Mouse (Mus musculus) ZHBTc4 (cell line): ENCODE results near the gene Nt5c1a.

Experiments used
- DNase-seq: peaks from one replicate; pipeline ENCODE4 v3.0.0-alpha.2; 2011; ENCODE audit warnings: low read depth, low spot score

Nt5c1a gene

DNA sequence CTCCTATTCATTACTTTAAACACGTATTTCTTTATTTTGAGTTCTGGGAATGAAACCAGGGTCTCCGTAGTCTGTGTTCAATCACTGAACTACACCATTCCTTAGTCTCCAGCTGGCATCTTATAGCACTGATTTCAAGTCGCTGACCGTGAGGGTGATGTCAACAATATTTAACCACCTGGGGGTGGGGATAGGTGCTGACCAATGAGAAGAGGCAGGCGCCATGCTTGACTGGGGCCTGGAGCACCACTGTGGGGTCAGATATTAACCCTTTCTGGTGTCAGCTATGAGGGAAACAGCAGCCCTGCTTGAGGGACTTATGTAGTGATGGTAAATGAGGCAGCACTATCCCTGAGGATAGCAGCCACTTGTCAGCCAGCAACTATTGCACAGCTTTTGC, 10.1 kb downstream of the Nt5c1a start:
- DNase-seq: no peak

DNA sequence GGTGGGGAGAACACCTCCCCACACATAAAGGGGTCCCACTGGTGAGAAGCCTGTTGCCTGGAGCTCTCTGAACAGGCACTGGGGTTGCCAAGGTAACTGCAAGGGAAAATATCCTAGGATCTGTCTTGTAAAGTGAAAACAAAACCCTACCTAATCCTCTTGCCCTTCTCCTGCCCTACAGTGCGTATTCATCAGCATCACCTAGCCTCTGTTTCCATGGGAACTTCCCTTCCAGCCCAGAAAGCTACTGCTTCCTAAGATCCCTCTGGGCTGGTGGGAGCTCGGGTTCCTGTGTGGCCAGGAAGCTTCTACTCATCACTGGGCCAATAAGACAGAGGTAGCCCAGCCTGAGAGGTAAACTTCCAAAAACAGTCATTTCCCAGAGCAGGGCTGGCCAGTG, 11.0 kb downstream of the Nt5c1a start:
- DNase-seq: no peak

DNA sequence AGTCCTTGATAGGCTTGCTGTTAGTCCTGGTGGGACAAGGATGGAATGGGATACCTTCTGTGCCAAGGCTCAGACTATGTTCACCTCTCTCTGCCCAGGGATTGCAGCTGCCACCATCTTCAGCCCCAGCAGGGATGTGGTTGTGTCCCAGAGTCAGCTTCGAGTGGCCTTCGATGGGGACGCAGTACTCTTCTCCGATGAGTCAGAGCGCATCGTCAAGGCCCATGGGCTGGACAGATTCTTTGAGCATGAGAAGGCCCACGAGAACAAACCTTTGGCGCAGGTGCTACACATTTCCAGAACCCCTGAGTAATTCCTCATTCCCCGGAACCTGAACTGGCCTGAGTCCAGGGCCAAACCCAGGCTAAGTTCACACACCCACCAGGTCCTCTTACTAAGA, 12.7 kb downstream of the Nt5c1a start:
- DNase-seq: no peak

DNA sequence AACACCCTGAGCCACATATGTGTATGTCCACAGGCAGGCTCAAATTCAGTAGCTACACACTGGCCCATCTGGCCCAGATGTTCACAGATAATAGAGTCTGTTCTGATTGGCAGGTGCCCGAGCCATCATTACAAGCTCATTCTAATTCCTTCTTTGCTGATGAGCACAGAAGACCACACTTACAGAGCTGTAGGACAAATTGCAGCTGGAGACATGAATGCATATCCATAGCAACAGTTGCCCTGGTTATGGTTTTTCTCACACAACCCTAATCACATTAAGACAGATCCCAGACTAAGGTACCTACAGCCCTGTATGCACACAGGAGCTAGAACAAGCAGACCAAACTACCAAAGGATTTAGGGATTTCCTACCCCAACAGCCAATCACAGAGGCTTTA, 14.1 kb downstream of the Nt5c1a start:
- DNase-seq: no peak

DNA sequence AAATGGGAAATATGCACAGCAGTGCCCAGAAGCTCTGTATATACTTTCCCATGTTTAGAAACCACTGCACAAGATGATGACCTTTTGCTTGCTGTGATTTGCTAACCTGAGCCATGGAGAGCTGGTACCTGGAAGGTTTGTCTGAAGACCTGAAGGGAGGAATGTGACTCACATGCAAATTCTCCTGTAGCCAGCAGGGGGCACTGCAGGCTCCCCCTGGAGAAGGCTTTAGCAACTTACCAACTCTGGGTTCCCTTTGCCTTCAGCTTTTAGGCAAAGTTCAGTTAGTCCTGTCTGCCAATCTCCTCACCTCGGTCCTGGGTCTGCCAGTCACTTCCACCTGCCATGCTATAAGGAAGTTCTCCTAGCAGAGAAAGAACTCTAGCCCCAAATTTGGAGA, 15.5 kb downstream of the Nt5c1a start:
- DNase-seq: peak; percentile 76

DNA sequence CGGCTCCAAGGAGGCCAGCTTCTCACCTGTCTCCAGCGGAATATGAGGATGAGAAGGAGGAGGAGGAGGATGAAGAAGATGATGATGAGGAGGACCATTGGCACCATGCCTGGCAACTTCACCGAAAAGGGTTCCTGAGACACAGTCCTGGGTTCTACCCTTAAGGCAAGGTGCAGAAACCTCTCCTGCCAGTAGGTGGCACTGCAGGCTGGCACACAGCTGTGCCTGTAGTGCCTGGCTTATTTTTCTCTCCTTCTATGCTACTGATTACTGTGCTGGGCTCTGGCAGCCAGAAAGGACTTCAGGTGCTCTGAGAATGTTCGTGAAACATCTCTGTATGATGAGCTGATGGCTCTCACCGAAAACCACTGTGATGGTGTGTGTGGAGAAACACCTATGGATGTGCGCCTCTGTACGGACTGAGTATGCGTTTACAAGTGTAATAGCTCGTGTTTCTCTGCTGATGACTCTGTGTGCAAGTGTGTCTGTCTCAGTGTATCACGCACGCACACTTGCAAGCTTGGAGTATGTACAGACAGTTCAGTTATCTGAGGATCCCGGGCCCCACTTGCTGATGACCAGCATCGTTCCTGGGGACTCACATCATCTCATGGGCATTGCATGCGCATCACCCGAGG, 18.5 kb downstream of the Nt5c1a start:
- DNase-seq: peak; percentile 77

GRCm38 (mm10) chr4:123220637-123221036, 19.3 kb downstream of the Nt5c1a start:
- DNase-seq: no peak

GRCm38 (mm10) chr4:123223309-123223708, 22.0 kb downstream of the Nt5c1a start:
- DNase-seq: peak; percentile 67

GRCm38 (mm10) chr4:123225718-123226403, 24.6 kb downstream of the Nt5c1a start:
- no peak for DNase-seq

- no peak for DNase-seq
These were observed 26.4 kb downstream of the Nt5c1a start for GRCm38 (mm10) chr4:123227707-123228106.

DNA sequence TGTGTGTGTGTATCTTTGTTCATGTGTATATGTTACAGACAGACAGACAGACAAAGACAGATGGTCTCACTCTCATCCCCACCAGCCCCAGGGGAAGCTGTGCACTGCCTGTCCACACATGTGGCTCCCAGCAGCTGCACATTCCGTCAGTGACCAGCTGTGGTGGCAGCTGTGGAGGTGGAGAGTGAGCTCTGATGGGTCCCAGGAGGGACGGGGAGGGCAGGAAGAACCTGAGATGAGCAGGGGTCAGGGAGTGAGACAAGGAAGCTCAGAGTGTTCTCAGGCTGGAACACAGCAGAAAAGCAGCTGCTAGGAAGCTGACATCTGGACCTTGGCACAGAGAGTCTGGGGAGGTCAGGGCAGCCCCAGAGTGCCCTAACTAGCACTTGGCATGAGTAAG, 27.0 kb downstream of the Nt5c1a start:
- no peak for DNase-seq

- DNase-seq: no peak
These were observed 27.9 kb downstream of the Nt5c1a start for GRCm38 (mm10) chr4:123229166-123229565.

DNA sequence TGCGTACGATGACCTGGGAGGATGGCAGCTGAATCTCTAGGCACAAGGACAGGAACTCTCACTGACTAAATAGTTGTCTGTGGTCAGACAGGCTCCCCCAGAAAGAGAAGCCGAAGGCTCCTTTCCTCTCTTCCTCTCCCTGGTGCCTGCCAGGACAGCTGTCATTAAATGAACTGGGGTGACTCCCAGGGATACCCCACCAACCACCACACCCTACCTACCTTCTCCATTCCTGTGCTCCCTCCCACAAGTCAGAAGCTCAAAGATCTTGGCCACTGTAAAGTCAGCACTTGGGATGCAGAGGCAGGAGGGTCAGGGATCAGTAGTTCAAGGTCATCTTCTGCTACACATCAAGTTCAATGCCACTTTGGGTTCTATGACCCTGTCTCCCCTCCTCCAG, 31.5 kb downstream of the Nt5c1a start:
- no peak for DNase-seq

GRCm38 (mm10) chr4:123233492-123234084, 32.3 kb downstream of the Nt5c1a start, which contains the start of gene Heyl:
TSS of gene Heyl (plus strand) at chr4:123233556.
- peak; percentile 45 for DNase-seq

DNA sequence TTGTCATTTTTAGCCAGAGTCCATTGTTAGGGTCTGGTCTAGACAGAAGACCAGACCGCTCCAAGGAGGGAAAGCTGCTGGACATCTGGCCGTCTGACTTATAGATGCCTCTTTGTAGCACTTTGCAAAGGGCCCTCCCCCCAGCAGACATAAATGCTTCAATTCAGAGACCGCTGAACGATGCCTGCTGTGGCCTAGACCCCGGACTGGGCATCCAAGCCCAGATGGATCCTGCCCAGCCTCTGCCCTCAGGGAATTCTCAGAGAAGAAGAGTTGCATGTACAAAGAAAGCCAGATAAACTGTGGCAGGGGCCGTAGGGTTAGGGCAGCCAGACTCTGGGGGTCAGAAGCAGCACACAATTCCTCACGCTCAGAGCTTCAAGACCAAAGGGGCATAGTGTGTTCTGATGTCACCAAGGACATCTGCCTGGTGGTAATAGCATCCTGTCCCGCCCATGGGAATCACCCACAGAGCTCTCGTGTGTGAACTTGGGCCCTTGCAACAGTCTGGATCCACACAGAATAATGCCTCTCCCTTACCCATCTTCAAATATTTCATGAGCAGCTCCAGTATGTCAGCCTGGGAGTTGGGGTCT, 34.6 kb downstream of the Nt5c1a start:
- no peak for DNase-seq

DNA sequence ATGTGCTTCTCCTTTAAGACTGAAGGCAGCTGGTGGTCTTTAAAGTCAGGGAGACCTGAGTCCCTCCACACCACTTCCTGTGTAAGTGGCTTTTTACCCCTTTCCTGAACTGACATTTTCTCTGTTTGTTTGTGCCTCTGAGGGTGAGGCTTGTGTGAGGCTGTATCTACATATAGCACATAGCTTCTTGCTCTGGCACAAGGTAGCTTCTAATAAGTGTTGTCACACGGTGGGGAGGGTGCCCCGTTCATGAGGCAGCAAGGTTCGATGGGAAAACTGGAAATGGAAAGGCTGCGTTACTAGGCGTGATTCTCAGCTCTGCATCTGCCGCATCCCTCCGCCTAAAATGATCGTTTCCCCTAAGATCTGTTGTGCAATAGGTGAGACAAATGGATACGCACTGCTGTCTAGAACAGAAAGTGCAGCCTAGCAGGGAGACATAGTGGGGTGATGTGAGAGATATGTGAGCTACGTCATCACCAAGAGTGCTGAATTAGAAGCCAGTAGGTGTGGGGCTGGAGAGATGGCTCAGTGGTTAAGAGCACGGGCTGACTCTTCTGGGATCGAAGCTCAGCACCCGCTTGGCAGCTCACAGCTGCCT, 35.2 kb downstream of the Nt5c1a start:
- DNase-seq: no peak

GRCm38 (mm10) chr4:123237386-123238266, 36.3 kb downstream of the Nt5c1a start:
- no peak for DNase-seq

- peak; percentile 40 for DNase-seq
These were observed 38.3 kb downstream of the Nt5c1a start for GRCm38 (mm10) chr4:123239361-123240203.

DNA sequence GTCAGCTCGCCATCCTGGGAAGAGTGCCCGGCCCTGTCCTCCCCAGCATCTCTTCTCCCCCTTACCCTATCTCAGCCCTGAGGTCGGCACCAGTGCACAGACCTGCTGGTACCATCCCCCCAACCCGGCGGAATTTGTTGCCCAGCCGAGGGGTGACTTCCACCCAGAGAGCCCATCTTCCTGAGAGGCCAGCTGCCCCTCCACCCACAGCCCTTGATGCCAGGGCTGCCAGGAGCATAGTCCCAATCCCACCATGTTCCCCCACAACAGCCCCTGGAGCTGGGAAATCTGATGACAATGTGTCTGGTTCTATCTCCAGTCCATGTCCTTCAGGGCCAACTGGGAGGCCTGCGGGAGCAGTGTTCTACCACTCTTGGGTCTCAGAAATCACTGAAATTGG, 44.9 kb downstream of the Nt5c1a start:
- no peak for DNase-seq

DNA sequence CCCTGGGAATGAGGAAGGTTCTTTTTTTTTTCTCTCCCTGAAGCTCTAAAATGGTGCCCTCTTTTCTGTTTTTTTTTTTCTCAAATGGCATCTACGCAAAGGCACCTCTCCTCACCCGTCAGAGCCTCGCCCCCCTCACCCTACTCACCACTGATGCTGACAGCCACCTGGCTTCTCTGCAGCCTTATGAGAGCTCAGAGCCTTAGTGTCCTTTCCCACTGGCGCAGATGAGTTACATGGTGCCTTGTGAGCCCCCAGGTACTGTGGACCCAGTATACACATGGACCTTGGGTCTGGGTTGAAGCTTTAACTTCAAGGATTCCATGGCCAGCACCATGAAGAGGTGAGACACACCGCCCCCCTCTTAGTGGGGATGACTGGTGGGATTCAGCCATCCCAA, 45.3 kb downstream of the Nt5c1a start:
- no peak for DNase-seq
